Mouse (Mus musculus): ENCODE measurements around the gene 2310057N15Rik. TPM values are rescaled to one million over a fixed set of nuclear protein-coding genes. Genes with fewer than 3 reads are reported as not detected.
"Not testable (repeated sequence)": the region's sequence is repeated elsewhere in the genome, so short reads cannot be mapped to it uniquely, and the experiment has no call there.

2310057N15Rik gene
- total RNA-seq (2014; rRNA removed), result not detected in 2 replicates
- not detected in 2 replicates for polyA plus RNA-seq (2015; fragmentation: Nextera tagmentation; extraction: Ambion mirVana)

GRCm38 (mm10) chr16:88774106-88774505 lies at the start of gene 2310057N15Rik:
Gene 2310057N15Rik (minus strand): TSS chr16:88774206.
- WGBS, result 88% methylated on average over 2 of the region's 2 CpGs
- no peaks in the 10 kb centered on the region for H3K9me3 ChIP-seq (ENCODE audit: low read length)
- TF ChIP-seq CTCF (IDR thresholded peaks at IDR 0.05; ENCODE audit: low read depth), result no peak
- H3K27me3 ChIP-seq (ENCODE audit: insufficient read depth, low read length), result no peaks in the 10 kb centered on the region
- no peak within 1 kb of the TSS for H3K4me3 ChIP-seq (ENCODE audit: low read depth, low read length)
- no peak within 1 kb of the TSS for H3K27ac ChIP-seq (ENCODE audit: low read depth, low read length)
- no peak within 1 kb of the TSS for H3K9ac ChIP-seq
- H3K36me3 ChIP-seq (ENCODE audit: insufficient read depth), result no peaks in the 10 kb centered on the region
- no peak within 1 kb of the TSS for H3K4me2 ChIP-seq (ENCODE audit: low read depth)
- DNase-seq, result no peak
- no peaks in the 10 kb centered on the region for H3K4me1 ChIP-seq (ENCODE audit: insufficient read depth)
- no peak for ATAC-seq

- 79% methylated on average over 3 of the region's 3 CpGs for WGBS
- peak; percentile 61 for TF ChIP-seq CTCF (IDR thresholded peaks at IDR 0.05; ENCODE audit: low read depth)
- Histone ChIP-seq H3K27ac (ENCODE audit: low read depth, low read length) (no peak overlapping the region), H3K27me3 (ENCODE audit: insufficient read depth, low read length) (no peaks in the 10 kb centered on the region), H3K36me3 (ENCODE audit: insufficient read depth) (no peaks in the 10 kb centered on the region), H3K4me1 (ENCODE audit: insufficient read depth) (no peaks in the 10 kb centered on the region), H3K9me3 (ENCODE audit: low read length) (no peaks in the 10 kb centered on the region), H3K4me2 (ENCODE audit: low read depth) (no peak overlapping the region), H3K9ac (no peak overlapping the region), H3K4me3 (ENCODE audit: low read depth, low read length) (no peak overlapping the region)
- DNase-seq, result no peak
- no peak for ATAC-seq
These were observed 49.7 kb upstream of the 2310057N15Rik start for GRCm38 (mm10) chr16:88823736-88824135.

- Histone ChIP-seq H3K4me2 (ENCODE audit: low read depth) (no peak within 1 kb of the TSS), H3K4me3 (ENCODE audit: low read depth, low read length) (no peak within 1 kb of the TSS), H3K4me1 (ENCODE audit: insufficient read depth) (no peaks in the 10 kb centered on the region), H3K36me3 (ENCODE audit: insufficient read depth) (no peaks in the 10 kb centered on the region), H3K9ac (no peak within 1 kb of the TSS), H3K27me3 (ENCODE audit: insufficient read depth, low read length) (no peaks in the 10 kb centered on the region), H3K27ac (ENCODE audit: low read depth, low read length) (no peak within 1 kb of the TSS), H3K9me3 (ENCODE audit: low read length) (no peaks in the 10 kb centered on the region)
- DNase-seq (no peak), ATAC-seq (no peak)
- no peak for TF ChIP-seq CTCF (IDR thresholded peaks at IDR 0.05; ENCODE audit: low read depth)
- 81% methylated on average over 3 of the region's 3 CpGs for WGBS
These were observed 46.1 kb upstream of the 2310057N15Rik start, which contains the start of gene Krtap15 for GRCm38 (mm10) chr16:88820066-88820465. Gene Krtap15 (plus strand): TSS chr16:88820215.

- no peak within 1 kb of the TSS for H3K4me2 ChIP-seq (ENCODE audit: low read depth)
- H3K27me3 ChIP-seq (ENCODE audit: insufficient read depth, low read length), result no peaks in the 10 kb centered on the region
- no peaks in the 10 kb centered on the region for H3K4me1 ChIP-seq (ENCODE audit: insufficient read depth)
- TF ChIP-seq CTCF (IDR thresholded peaks at IDR 0.05; ENCODE audit: low read depth), result no peak
- H3K9ac ChIP-seq, result no peak within 1 kb of the TSS
- DNase-seq (no peak), ATAC-seq (no peak)
- 82% methylated on average over 2 of the region's 2 CpGs for WGBS
- H3K36me3 ChIP-seq (ENCODE audit: insufficient read depth), result no peaks in the 10 kb centered on the region
- no peak within 1 kb of the TSS for H3K4me3 ChIP-seq (ENCODE audit: low read depth, low read length)
- no peak within 1 kb of the TSS for H3K27ac ChIP-seq (ENCODE audit: low read depth, low read length)
- no peaks in the 10 kb centered on the region for H3K9me3 ChIP-seq (ENCODE audit: low read length)
These were observed 37.8 kb upstream of the 2310057N15Rik start, which contains the start of gene Gm20741 for GRCm38 (mm10) chr16:88811827-88812226. Gene Gm20741 (minus strand): TSS chr16:88812220.

- ATAC-seq (no peak), DNase-seq (no peak)
- H3K9ac ChIP-seq, result no peak overlapping the region
- H3K27ac ChIP-seq (ENCODE audit: low read depth, low read length), result no peak overlapping the region
- H3K36me3 ChIP-seq (ENCODE audit: insufficient read depth), result no peaks in the 10 kb centered on the region
- TF ChIP-seq CTCF (IDR thresholded peaks at IDR 0.05; ENCODE audit: low read depth), result no peak
- 82% methylated on average over 2 of the region's 2 CpGs for WGBS
- H3K4me2 ChIP-seq (ENCODE audit: low read depth), result no peak overlapping the region
- no peaks in the 10 kb centered on the region for H3K27me3 ChIP-seq (ENCODE audit: insufficient read depth, low read length)
- no peaks in the 10 kb centered on the region for H3K9me3 ChIP-seq (ENCODE audit: low read length)
- no peaks in the 10 kb centered on the region for H3K4me1 ChIP-seq (ENCODE audit: insufficient read depth)
- no peak overlapping the region for H3K4me3 ChIP-seq (ENCODE audit: low read depth, low read length)
These were observed 12.8 kb upstream of the 2310057N15Rik start for GRCm38 (mm10) chr16:88786786-88787185.

- Histone ChIP-seq H3K9me3 (ENCODE audit: low read length) (no peaks in the 10 kb centered on the region), H3K9ac (no peak within 1 kb of the TSS), H3K4me2 (ENCODE audit: low read depth) (no peak within 1 kb of the TSS), H3K4me1 (ENCODE audit: insufficient read depth) (no peaks in the 10 kb centered on the region), H3K4me3 (ENCODE audit: low read depth, low read length) (no peak within 1 kb of the TSS), H3K27me3 (ENCODE audit: insufficient read depth, low read length) (no peaks in the 10 kb centered on the region), H3K36me3 (ENCODE audit: insufficient read depth) (no peaks in the 10 kb centered on the region), H3K27ac (ENCODE audit: low read depth, low read length) (no peak within 1 kb of the TSS)
- TF ChIP-seq CTCF (IDR thresholded peaks at IDR 0.05; ENCODE audit: low read depth), result no peak
- DNase-seq (no peak), ATAC-seq (no peak)
- 92% methylated on average over 5 of the region's 6 CpGs for WGBS
These were observed 3.6 kb upstream of the 2310057N15Rik start, which contains the start of gene Gm5965 for GRCm38 (mm10) chr16:88777596-88777995. Gene Gm5965 (plus strand): TSS chr16:88777896.

DNA sequence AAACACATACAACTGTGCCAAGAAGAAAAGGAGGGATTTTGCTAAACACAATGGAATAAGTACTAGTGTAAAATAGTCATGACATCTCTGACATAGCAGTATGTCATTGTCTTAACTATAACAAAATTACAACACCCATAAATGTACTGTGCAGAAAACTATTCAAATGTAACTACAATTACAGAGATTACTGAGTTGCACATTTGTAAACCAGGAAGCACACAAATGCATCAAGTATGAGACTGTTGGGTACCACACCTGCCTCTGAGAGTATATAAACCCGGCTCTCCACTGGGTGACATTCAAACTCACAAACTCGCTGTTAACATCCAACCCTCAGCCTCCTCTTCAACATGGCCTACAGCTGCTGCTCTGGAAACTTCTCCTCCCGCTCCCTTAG lies 15.5 kb downstream of the 2310057N15Rik start, which contains the start of gene 2310034C09Rik:
TSS of gene 2310034C09Rik (plus strand) at position 301 of the 400 bp plus-strand sequence.
- not testable (repeated sequence) for H3K36me3 ChIP-seq (ENCODE audit: insufficient read depth); ATAC-seq; H3K27ac ChIP-seq (ENCODE audit: low read depth, low read length); H3K9me3 ChIP-seq (ENCODE audit: low read length); H3K27me3 ChIP-seq (ENCODE audit: insufficient read depth, low read length); H3K4me2 ChIP-seq (ENCODE audit: low read depth); H3K4me1 ChIP-seq (ENCODE audit: insufficient read depth); DNase-seq; H3K4me3 ChIP-seq (ENCODE audit: low read depth, low read length); H3K9ac ChIP-seq
- WGBS, result 93% methylated on average over 3 of the region's 3 CpGs

DNA sequence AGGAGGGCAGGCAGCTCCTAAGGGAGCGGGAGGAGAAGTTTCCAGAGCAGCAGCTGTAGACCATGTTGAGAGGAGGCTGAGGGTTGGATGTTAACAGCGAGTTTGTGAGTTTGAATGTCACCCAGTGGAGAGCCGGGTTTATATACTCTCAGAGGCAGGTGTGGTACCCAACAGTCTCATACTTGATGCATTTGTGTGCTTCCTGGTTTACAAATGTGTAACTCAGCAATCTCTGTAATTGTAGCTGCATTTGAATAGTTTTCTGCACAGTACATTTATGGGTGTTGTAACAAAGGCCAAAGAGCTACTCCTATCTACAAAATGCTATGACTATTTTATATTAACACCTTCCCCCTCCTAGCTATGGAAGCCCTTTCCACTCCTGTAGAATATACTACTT lies 22.5 kb downstream of the 2310057N15Rik start, which contains the start of gene Krtap13:
TSS of gene Krtap13 (minus strand) at position 101 of the 400 bp plus-strand sequence.
- H3K36me3 ChIP-seq (ENCODE audit: insufficient read depth); H3K4me2 ChIP-seq (ENCODE audit: low read depth); H3K27ac ChIP-seq (ENCODE audit: low read depth, low read length); H3K9ac ChIP-seq; H3K4me3 ChIP-seq (ENCODE audit: low read depth, low read length); ATAC-seq; H3K4me1 ChIP-seq (ENCODE audit: insufficient read depth); H3K27me3 ChIP-seq (ENCODE audit: insufficient read depth, low read length); DNase-seq; H3K9me3 ChIP-seq (ENCODE audit: low read length): not testable (repeated sequence)
- 89% methylated on average over 3 of the region's 3 CpGs for WGBS
